Mouse (Mus musculus): ENCODE data around the gene Carhsp1.

Carhsp1 gene

GRCm38 (mm10) chr16:8645546-8645945 is 26.4 kb downstream of the Carhsp1 start:
- TF ChIP-seq CTCF (conservative IDR thresholded peaks at IDR 0.05; ENCODE audit: low read length) = no peak
- no peak for TF ChIP-seq NANOG (IDR thresholded peaks at IDR 0.05; ENCODE audit: borderline replicate concordance, low read length)
- no peak for TF ChIP-seq POU5F1 (IDR thresholded peaks at IDR 0.05; ENCODE audit: borderline replicate concordance, low read length)
- peaks cover 4% of the 10 kb centered on the region; the same call in 1 of the 2 replicates for H3K4me1 ChIP-seq (replicated peaks; ENCODE audit: low read depth, low read length)
- no peaks in the 10 kb centered on the region for H3K27me3 ChIP-seq (ENCODE audit: insufficient read depth, low read length)
- no peak overlapping the region for H3K4me3 ChIP-seq (replicated peaks; ENCODE audit: low read length)
- no peaks in the 10 kb centered on the region for H3K9me3 ChIP-seq (ENCODE audit: low read length)
- H3K36me3 ChIP-seq (ENCODE audit: insufficient read depth, low read length) = peaks cover 99% of the 10 kb centered on the region

- Histone ChIP-seq H3K4me3 (replicated peaks; ENCODE audit: low read length) (no peak overlapping the region), H3K9me3 (ENCODE audit: low read length) (no peaks in the 10 kb centered on the region), H3K4me1 (replicated peaks; ENCODE audit: low read depth, low read length) (peaks cover 18% of the 10 kb centered on the region), H3K27me3 (ENCODE audit: insufficient read depth, low read length) (no peaks in the 10 kb centered on the region), H3K36me3 (ENCODE audit: insufficient read depth, low read length) (peaks cover 94% of the 10 kb centered on the region)
- TF ChIP-seq POU5F1 (IDR thresholded peaks at IDR 0.05; ENCODE audit: borderline replicate concordance, low read length) (no peak), CTCF (conservative IDR thresholded peaks at IDR 0.05; ENCODE audit: low read length) (peak; percentile 90)
Observed at GRCm38 (mm10) chr16:8643855-8644254, 28.1 kb downstream of the Carhsp1 start.

GRCm38 (mm10) chr16:8639466-8640191 is 32.3 kb downstream of the Carhsp1 start:
- no peaks in the 10 kb centered on the region for H3K27me3 ChIP-seq (ENCODE audit: insufficient read depth, low read length)
- H3K36me3 ChIP-seq (ENCODE audit: insufficient read depth, low read length) = peaks cover 68% of the 10 kb centered on the region
- no peak overlapping the region for H3K4me3 ChIP-seq (replicated peaks; ENCODE audit: low read length)
- peaks cover 48% of the 10 kb centered on the region for H3K4me1 ChIP-seq (replicated peaks; ENCODE audit: low read depth, low read length)
- no peaks in the 10 kb centered on the region for H3K9me3 ChIP-seq (ENCODE audit: low read length)
- no peak for TF ChIP-seq NANOG (IDR thresholded peaks at IDR 0.05; ENCODE audit: borderline replicate concordance, low read length)
- TF ChIP-seq POU5F1 (IDR thresholded peaks at IDR 0.05; ENCODE audit: borderline replicate concordance, low read length) = no peak
- TF ChIP-seq CTCF (conservative IDR thresholded peaks at IDR 0.05; ENCODE audit: low read length) = no peak

GRCm38 (mm10) chr16:8638131-8638530 is 33.8 kb downstream of the Carhsp1 start:
- H3K4me3 ChIP-seq (replicated peaks; ENCODE audit: low read length) = peak overlapping the region; percentile 96
- peaks cover 68% of the 10 kb centered on the region for H3K36me3 ChIP-seq (ENCODE audit: insufficient read depth, low read length)
- no peaks in the 10 kb centered on the region for H3K9me3 ChIP-seq (ENCODE audit: low read length)
- H3K27me3 ChIP-seq (ENCODE audit: insufficient read depth, low read length) = no peaks in the 10 kb centered on the region
- peaks cover 59% of the 10 kb centered on the region for H3K4me1 ChIP-seq (replicated peaks; ENCODE audit: low read depth, low read length)
- TF ChIP-seq POU5F1 (IDR thresholded peaks at IDR 0.05; ENCODE audit: borderline replicate concordance, low read length) (no peak), NANOG (IDR thresholded peaks at IDR 0.05; ENCODE audit: borderline replicate concordance, low read length) (no peak), CTCF (conservative IDR thresholded peaks at IDR 0.05; ENCODE audit: low read length) (no peak)

DNA sequence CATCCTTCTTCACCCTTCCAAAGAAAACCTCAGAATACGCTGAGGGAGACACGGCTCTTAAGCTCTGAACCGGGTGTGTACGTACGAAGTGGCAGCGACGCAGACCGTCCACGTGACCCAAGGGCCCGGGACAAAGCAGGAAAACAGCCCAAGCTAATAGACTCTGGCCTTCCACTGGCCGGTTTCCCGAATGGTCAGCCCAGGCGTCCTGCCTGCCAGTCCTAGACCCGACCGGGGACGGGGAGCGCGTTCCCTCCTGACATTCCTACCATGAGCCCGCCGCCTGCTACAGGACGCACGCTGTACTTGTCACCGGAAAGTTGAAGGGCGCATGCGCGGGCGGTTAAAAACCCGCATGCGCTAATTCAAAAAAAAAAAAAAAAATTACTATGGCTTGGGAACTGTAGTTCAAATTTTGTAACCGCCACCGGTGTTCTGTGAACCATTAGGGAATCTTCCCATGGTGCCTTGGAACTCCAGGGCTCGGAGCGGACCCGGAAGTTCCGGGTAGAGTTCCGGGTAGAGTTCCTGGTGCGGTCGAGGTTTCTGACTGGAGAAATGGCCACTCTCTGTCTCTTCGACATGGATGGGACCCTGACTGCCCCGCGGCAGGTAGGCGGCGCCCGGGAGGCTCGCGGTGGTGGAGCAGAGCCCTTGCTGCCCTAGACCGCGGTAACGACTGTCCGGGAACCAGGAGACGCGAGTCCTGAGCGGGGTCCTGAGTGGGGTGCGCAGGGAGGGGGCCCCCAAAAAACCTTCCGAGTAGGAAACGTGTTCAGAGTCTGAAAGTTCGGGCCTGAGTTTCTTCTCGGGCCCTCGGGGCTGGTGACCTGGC is 34.5 kb downstream of the Carhsp1 start, which contains the start of the genes Pmm2 and Tmem186:
Pmm2 (plus strand) TSS at position 458 of the 835 bp plus-strand sequence.
Tmem186 (minus strand) TSS at position 496 of the 835 bp plus-strand sequence.
- TF ChIP-seq CTCF (conservative IDR thresholded peaks at IDR 0.05; ENCODE audit: low read length) (no peak), POU5F1 (IDR thresholded peaks at IDR 0.05; ENCODE audit: borderline replicate concordance, low read length) (no peak), NANOG (IDR thresholded peaks at IDR 0.05; ENCODE audit: borderline replicate concordance, low read length) (no peak)
- H3K4me1 ChIP-seq (replicated peaks; ENCODE audit: low read depth, low read length) = peaks cover 60% of the 10 kb centered on the region
- no peaks in the 10 kb centered on the region for H3K9me3 ChIP-seq (ENCODE audit: low read length)
- peaks cover 68% of the 10 kb centered on the region for H3K36me3 ChIP-seq (ENCODE audit: insufficient read depth, low read length)
- no peaks in the 10 kb centered on the region for H3K27me3 ChIP-seq (ENCODE audit: insufficient read depth, low read length)
- peak within 1 kb of the TSS; percentile 96 for H3K4me3 ChIP-seq (replicated peaks; ENCODE audit: low read length)

- Histone ChIP-seq H3K4me3 (replicated peaks; ENCODE audit: low read length) (peak overlapping the region; percentile 96), H3K27me3 (ENCODE audit: insufficient read depth, low read length) (no peaks in the 10 kb centered on the region), H3K36me3 (ENCODE audit: insufficient read depth, low read length) (peaks cover 68% of the 10 kb centered on the region), H3K4me1 (replicated peaks; ENCODE audit: low read depth, low read length) (peaks cover 63% of the 10 kb centered on the region), H3K9me3 (ENCODE audit: low read length) (no peaks in the 10 kb centered on the region)
- TF ChIP-seq CTCF (conservative IDR thresholded peaks at IDR 0.05; ENCODE audit: low read length) (no peak), POU5F1 (IDR thresholded peaks at IDR 0.05; ENCODE audit: borderline replicate concordance, low read length) (no peak), NANOG (IDR thresholded peaks at IDR 0.05; ENCODE audit: borderline replicate concordance, low read length) (no peak)
Observed at GRCm38 (mm10) chr16:8636867-8637216, 35.1 kb downstream of the Carhsp1 start.

DNA sequence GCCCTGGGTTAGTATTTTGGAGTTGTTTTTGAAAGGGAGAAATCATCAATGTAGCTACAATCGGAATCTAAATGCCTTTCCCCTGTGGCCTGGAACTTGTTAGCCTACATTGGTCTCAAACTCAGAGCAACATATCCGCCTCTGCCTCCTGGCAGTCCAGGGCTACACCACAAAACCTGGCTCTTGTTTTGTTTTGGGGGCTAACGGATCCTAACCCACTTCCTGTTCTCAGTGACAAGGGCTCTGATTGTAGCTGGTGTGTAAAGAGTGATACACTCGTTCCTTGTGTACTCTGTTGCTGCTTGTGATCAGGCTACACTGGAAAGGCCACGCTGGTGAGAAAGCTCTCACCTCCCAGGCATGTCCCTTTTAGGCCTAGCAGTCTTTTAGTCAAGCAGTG is 40.5 kb downstream of the Carhsp1 start:
- no peaks in the 10 kb centered on the region for H3K9me3 ChIP-seq (ENCODE audit: low read length)
- H3K27me3 ChIP-seq (ENCODE audit: insufficient read depth, low read length) = no peaks in the 10 kb centered on the region
- H3K4me3 ChIP-seq (replicated peaks; ENCODE audit: low read length) = no peak overlapping the region
- peaks cover 56% of the 10 kb centered on the region for H3K36me3 ChIP-seq (ENCODE audit: insufficient read depth, low read length)
- TF ChIP-seq POU5F1 (IDR thresholded peaks at IDR 0.05; ENCODE audit: borderline replicate concordance, low read length) = no peak
- TF ChIP-seq CTCF (conservative IDR thresholded peaks at IDR 0.05; ENCODE audit: low read length) = no peak
- TF ChIP-seq NANOG (IDR thresholded peaks at IDR 0.05; ENCODE audit: borderline replicate concordance, low read length) = no peak
- peaks cover 48% of the 10 kb centered on the region for H3K4me1 ChIP-seq (replicated peaks; ENCODE audit: low read depth, low read length)

DNA sequence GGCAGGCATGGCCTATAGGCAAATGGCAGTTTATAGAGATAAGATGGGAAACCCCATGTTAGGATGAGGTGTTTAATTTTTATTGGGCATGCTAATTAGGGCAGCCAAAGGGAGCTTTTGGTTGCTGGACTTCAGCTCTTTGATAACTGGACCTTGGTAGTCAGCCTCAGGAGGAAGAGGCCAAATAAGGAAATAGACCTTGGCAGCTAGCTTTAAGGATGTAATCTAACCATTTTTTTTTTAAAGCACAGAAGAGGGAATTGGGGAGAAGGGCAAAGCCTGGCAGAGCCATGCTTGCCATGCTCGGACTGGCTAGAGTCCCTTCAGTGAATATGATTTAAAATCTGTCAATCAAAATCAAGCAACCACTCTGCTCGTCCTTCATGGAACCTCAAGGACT is 41.5 kb downstream of the Carhsp1 start:
- Histone ChIP-seq H3K4me1 (replicated peaks; ENCODE audit: low read depth, low read length) (peaks cover 37% of the 10 kb centered on the region), H3K4me3 (replicated peaks; ENCODE audit: low read length) (no peak overlapping the region), H3K36me3 (ENCODE audit: insufficient read depth, low read length) (peaks cover 48% of the 10 kb centered on the region), H3K9me3 (ENCODE audit: low read length) (no peaks in the 10 kb centered on the region), H3K27me3 (ENCODE audit: insufficient read depth, low read length) (no peaks in the 10 kb centered on the region)
- TF ChIP-seq POU5F1 (IDR thresholded peaks at IDR 0.05; ENCODE audit: borderline replicate concordance, low read length) (no peak), CTCF (conservative IDR thresholded peaks at IDR 0.05; ENCODE audit: low read length) (no peak)
